Mouse (Mus musculus) limb, embryonic 11.5 days (tissue): ENCODE measurements around the gene Sycp1. TPM values are rescaled to one million over a fixed set of nuclear protein-coding genes. Genes with fewer than 3 reads are reported as not detected.

Source experiments
- ATAC-seq: fragments of 200-750 bp; cut with Nextera tagmentation; 2 replicates; pipeline ENCODE4 v1.8.0; 2017; ENCODE audit warnings: low read depth; ENCODE audit not compliant: insufficient number of reproducible peaks, low FRiP score, low TSS enrichment
- DNase-seq: peaks from one replicate; pipeline ENCODE4 v3.0.0-alpha.2; 2015; ENCODE audit warnings: low spot score
- H3K27ac ChIP-seq: fragments of 300-500 bp; sonication (generic); replicated peaks from 2 replicates; pipeline ENCODE4 v1.5.1; 2014; ENCODE audit warnings: low read depth, mild to moderate bottlenecking, low read length
- H3K27me3 ChIP-seq: fragments of 300-500 bp; sonication (generic); 2 replicates; pipeline ENCODE4 v1.6.1; 2014; ENCODE audit warnings: mild to moderate bottlenecking, low read length, mixed read lengths; ENCODE audit not compliant: control insufficient read depth, insufficient read depth
- H3K36me3 ChIP-seq: fragments of 300-500 bp; sonication (generic); 2 replicates; pipeline ENCODE4 v1.6.1; 2014; ENCODE audit warnings: mild to moderate bottlenecking, low read length, moderate library complexity, mixed read lengths; ENCODE audit not compliant: control insufficient read depth, insufficient read depth
- H3K4me1 ChIP-seq: fragments of 300-500 bp; sonication (generic); 2 replicates; pipeline ENCODE4 v1.6.1; 2014; ENCODE audit warnings: low read length, mixed read lengths; ENCODE audit not compliant: control insufficient read depth, insufficient read depth
- H3K4me2 ChIP-seq: fragments of 300-500 bp; sonication (generic); 2 replicates; pipeline ENCODE4 v1.6.1; 2014; ENCODE audit warnings: low read depth, mild to moderate bottlenecking, moderate library complexity; ENCODE audit not compliant: severe bottlenecking
- H3K4me3 ChIP-seq: fragments of 300-500 bp; sonication (generic); 2 replicates; pipeline ENCODE4 v1.5.1; 2014; ENCODE audit warnings: low read depth, low read length
- H3K9ac ChIP-seq: fragments of 300-500 bp; sonication (generic); 2 replicates; pipeline ENCODE4 v1.6.1; 2014; ENCODE audit warnings: mild to moderate bottlenecking, low read length
- H3K9me3 ChIP-seq: fragments of 300-500 bp; sonication (generic); 2 replicates; pipeline ENCODE4 v1.6.1; 2016; ENCODE audit warnings: low read length; ENCODE audit not compliant: control insufficient read depth
- WGBS: fragments of 180-500 bp; shearing (Covaris S2); extraction: QIAGEN DNeasy Blood & Tissue Kit; methylation state at CpG from one replicate; pipeline ENCODE4 v1.1.7; 2014; 5-methylcytosine and 5-hydroxymethylcytosine counted together
- polyA plus RNA-seq: library from polyadenylated mRNA; unstranded; fragments of >200 nt; fragmentation: Nextera tagmentation; extraction: Ambion mirVana; gene quantifications from 2 replicates; pipeline ENCODE4 v1.2.1, GENCODE M21; 2014

Gene Sycp1
- polyA plus RNA-seq, 1 experiment from 2014 or later, result not detected

DNA sequence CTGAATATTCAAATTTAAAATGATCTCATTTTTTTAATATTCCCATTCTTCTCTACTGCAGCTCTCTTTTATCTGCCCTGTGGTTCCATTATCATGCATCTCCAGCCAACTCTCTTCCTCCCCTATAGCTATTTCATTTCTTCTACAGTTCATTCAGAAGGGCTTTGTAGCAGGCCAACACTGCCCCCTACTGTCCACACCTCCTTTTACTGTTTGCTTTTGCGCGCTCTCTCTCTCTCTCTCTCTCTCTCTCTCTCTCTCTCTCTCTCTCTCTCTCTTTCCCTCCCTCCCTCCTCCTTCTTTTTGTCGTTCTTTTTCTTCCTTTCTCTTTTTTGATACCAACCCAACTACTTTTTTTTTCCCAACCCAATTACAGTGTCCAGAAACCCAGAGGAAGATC is 132.0 kb downstream of the Sycp1 start:
- Histone ChIP-seq H3K4me1 (no peaks in the 10 kb centered on the region), H3K27me3 (no peaks in the 10 kb centered on the region), H3K27ac (no peak overlapping the region), H3K4me2 (no peak overlapping the region), H3K9me3 (no peaks in the 10 kb centered on the region), H3K4me3 (no peak overlapping the region), H3K9ac (no peak overlapping the region), H3K36me3 (no peaks in the 10 kb centered on the region)
- WGBS, result 8% methylated on average over 3 of the region's 3 CpGs
- DNase-seq (peak; percentile 85), ATAC-seq (no peak)

DNA sequence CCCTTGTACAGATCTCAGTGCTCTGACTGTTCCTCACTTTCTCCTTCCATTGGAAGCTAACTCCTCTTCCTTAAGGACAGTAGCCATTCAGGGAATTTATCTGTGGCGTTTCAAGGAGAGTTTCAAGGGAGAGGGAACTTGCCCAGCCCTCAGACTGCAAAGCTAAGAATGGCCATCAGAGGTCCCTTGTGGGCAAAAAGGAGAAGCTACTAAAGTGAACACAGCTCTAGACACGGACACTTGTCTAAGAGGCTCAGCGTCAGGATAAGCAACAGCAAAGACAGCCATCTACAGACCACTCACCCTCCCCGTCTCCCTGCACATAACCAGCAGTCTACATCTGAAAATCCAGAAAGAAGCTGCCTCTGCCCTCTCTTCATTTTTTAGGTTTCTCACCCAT is 148.5 kb downstream of the Sycp1 start:
- Histone ChIP-seq H3K4me1 (no peaks in the 10 kb centered on the region), H3K27me3 (no peaks in the 10 kb centered on the region), H3K4me3 (no peak overlapping the region), H3K36me3 (no peaks in the 10 kb centered on the region), H3K4me2 (no peak overlapping the region), H3K9ac (no peak overlapping the region), H3K9me3 (no peaks in the 10 kb centered on the region), H3K27ac (no peak overlapping the region)
- ATAC-seq (no peak), DNase-seq (no peak)
- 49% methylated on average over 4 of the region's 4 CpGs for WGBS

DNA sequence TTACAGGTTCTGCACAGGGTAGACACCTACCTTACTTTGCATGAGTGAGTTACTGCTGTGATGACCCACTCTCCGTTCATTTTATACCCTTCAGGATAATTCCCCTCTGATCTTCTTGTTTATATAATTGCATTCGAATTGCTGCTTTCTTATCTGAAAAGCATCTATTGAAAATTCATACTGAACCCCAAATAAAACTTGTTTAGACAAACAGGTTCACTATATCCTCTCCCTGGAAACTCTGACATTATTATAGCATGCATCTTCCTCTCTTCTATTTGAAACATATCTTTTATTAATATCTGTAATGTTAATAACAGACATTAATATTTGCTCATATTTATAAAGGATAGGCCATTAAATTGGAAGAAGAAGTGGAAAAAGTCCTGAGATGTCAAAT is 153.3 kb downstream of the Sycp1 start, which contains the start of gene Tshb:
Tshb (minus strand) TSS at position 101 of the 400 bp plus-strand sequence.
- 73% methylated on average over 2 of the region's 2 CpGs for WGBS
- no peak within 1 kb of the TSS for H3K9ac ChIP-seq
- H3K4me1 ChIP-seq, result no peaks in the 10 kb centered on the region
- ATAC-seq, result no peak
- no peaks in the 10 kb centered on the region for H3K27me3 ChIP-seq
- no peak within 1 kb of the TSS for H3K27ac ChIP-seq
- no peak within 1 kb of the TSS for H3K4me3 ChIP-seq
- H3K4me2 ChIP-seq, result no peak within 1 kb of the TSS
- DNase-seq, result no peak
- no peaks in the 10 kb centered on the region for H3K9me3 ChIP-seq
- no peaks in the 10 kb centered on the region for H3K36me3 ChIP-seq

DNA sequence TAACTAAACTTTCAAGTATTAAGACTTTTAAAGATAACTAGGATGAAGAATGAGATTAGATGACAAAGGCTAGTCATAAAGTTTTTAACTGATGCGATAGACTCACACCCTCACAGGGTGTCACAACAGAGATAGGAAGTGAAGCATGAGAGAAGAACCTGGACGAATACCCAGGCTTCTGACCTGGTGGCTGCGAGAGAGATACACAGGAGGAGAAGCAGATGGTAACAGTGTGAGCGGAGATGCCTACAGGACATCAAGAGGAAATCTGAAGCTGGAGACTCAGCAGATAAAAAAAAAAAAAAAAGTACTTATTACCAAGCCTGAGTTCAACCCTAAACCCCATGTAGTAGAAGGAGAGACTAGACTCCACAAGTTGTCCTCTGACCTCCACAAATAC is 162.9 kb downstream of the Sycp1 start:
- H3K9ac ChIP-seq, result no peak overlapping the region
- H3K4me1 ChIP-seq, result no peaks in the 10 kb centered on the region
- H3K4me2 ChIP-seq, result no peak overlapping the region
- H3K4me3 ChIP-seq, result no peak overlapping the region
- H3K27ac ChIP-seq, result no peak overlapping the region
- DNase-seq, result no peak
- H3K9me3 ChIP-seq, result no peaks in the 10 kb centered on the region
- H3K27me3 ChIP-seq, result no peaks in the 10 kb centered on the region
- H3K36me3 ChIP-seq, result no peaks in the 10 kb centered on the region
- no peak for ATAC-seq
- 92% methylated on average over 4 of the region's 4 CpGs for WGBS

Other genes with a start within 250 kb of the Sycp1 start
- 6.5 and 7.1 TPM in 2 replicates for gene Tspan2, start 201.6 kb downstream of the Sycp1 start, polyA plus RNA-seq
- gene Tshb, start 153.4 kb downstream of the Sycp1 start, polyA plus RNA-seq, result 0.07 TPM in 2 replicates
- not detected in 2 replicates for gene Nr1h5, start 28.0 kb upstream of the Sycp1 start, polyA plus RNA-seq
- gene Sike1, start 59.6 kb upstream of the Sycp1 start, polyA plus RNA-seq, result 57.8 and 64.6 TPM in 2 replicates
- 473 and 488 TPM in 2 replicates for gene Csde1, start 84.3 kb upstream of the Sycp1 start, polyA plus RNA-seq
- 105 and 115 TPM in 2 replicates for gene Nras, start 122.2 kb upstream of the Sycp1 start, polyA plus RNA-seq
- not detected in 2 replicates for gene Ampd1, start 137.9 kb upstream of the Sycp1 start, polyA plus RNA-seq
- gene Dennd2c, start 166.5 kb upstream of the Sycp1 start, polyA plus RNA-seq, result 3.7 and 3.8 TPM in 2 replicates
- gene Bcas2, start 235.6 kb upstream of the Sycp1 start, polyA plus RNA-seq, result 266 and 274 TPM in 2 replicates